Mouse (Mus musculus): ENCODE data around the gene Cyp2d11.
"Not testable (repeated sequence)": the region's sequence is repeated elsewhere in the genome, so short reads cannot be mapped to it uniquely, and the experiment has no call there.

Cyp2d11 gene

GRCm38 (mm10) chr15:82393922-82394321 is at the start of gene Cyp2d11:
Gene Cyp2d11, minus strand, starts transcription at chr15:82394022.
- DNase-seq: not testable (repeated sequence)

- peak; percentile 6 for DNase-seq
Measured at GRCm38 (mm10) chr15:82437975-82438617, 44.3 kb upstream of the Cyp2d11 start.

- DNase-seq: no peak
Measured at GRCm38 (mm10) chr15:82435606-82436005, 41.8 kb upstream of the Cyp2d11 start.

- DNase-seq: no peak
Measured at GRCm38 (mm10) chr15:82435011-82435410, 41.2 kb upstream of the Cyp2d11 start.

- no peak for DNase-seq
Measured at GRCm38 (mm10) chr15:82434541-82434940, 40.7 kb upstream of the Cyp2d11 start.

- no peak for DNase-seq
Measured at GRCm38 (mm10) chr15:82433621-82434020, 39.8 kb upstream of the Cyp2d11 start.

GRCm38 (mm10) chr15:82433137-82433536 is 39.3 kb upstream of the Cyp2d11 start, which contains the start of gene Cyp2d9:
Gene Cyp2d9, plus strand, starts transcription at chr15:82433437.
- no peak for DNase-seq

- no peak for DNase-seq
Measured at GRCm38 (mm10) chr15:82423471-82423870, 29.6 kb upstream of the Cyp2d11 start.

- no peak for DNase-seq
Measured at GRCm38 (mm10) chr15:82422935-82423334, 29.1 kb upstream of the Cyp2d11 start.

- no peak for DNase-seq
Measured at GRCm38 (mm10) chr15:82418616-82419015, 24.8 kb upstream of the Cyp2d11 start.

- DNase-seq: peak; percentile 83
Measured at GRCm38 (mm10) chr15:82416797-82417789, 23.3 kb upstream of the Cyp2d11 start.

- no peak for DNase-seq
Measured at GRCm38 (mm10) chr15:82407536-82407935, 13.7 kb upstream of the Cyp2d11 start.

- no peak for DNase-seq
Measured at GRCm38 (mm10) chr15:82406981-82407380, 13.2 kb upstream of the Cyp2d11 start, which contains the start of gene Cyp2d10. Gene Cyp2d10, minus strand, starts transcription at chr15:82407195.

- no peak for DNase-seq
Measured at GRCm38 (mm10) chr15:82404163-82404562, 10.3 kb upstream of the Cyp2d11 start.

- DNase-seq: no peak
Measured at GRCm38 (mm10) chr15:82403606-82404005, 9.8 kb upstream of the Cyp2d11 start.

- no peak for DNase-seq
Measured at GRCm38 (mm10) chr15:82402741-82403140, 8.9 kb upstream of the Cyp2d11 start.

- DNase-seq: no peak
Measured at GRCm38 (mm10) chr15:82402106-82402505, 8.3 kb upstream of the Cyp2d11 start.

GRCm38 (mm10) chr15:82401516-82401915 is 7.7 kb upstream of the Cyp2d11 start:
- no peak for DNase-seq

- DNase-seq: not testable (repeated sequence)
Measured at GRCm38 (mm10) chr15:82395955-82396354, 2.1 kb upstream of the Cyp2d11 start.

GRCm38 (mm10) chr15:82389916-82390315 is 3.9 kb downstream of the Cyp2d11 start:
- not testable (repeated sequence) for DNase-seq

- no peak for DNase-seq
Measured at GRCm38 (mm10) chr15:82385729-82386128, 8.1 kb downstream of the Cyp2d11 start.

GRCm38 (mm10) chr15:82382441-82382840 is 11.4 kb downstream of the Cyp2d11 start:
- no peak for DNase-seq

- DNase-seq: no peak
Measured at GRCm38 (mm10) chr15:82380714-82381062, 13.1 kb downstream of the Cyp2d11 start.

All from thymus, postnatal 4 days (tissue).